Mouse (Mus musculus): ENCODE data around the gene Eif3l. TPM values are rescaled to one million over a fixed set of nuclear protein-coding genes. Genes with fewer than 3 reads are reported as not detected.
"Not testable (repeated sequence)": the region's sequence is repeated elsewhere in the genome, so short reads cannot be mapped to it uniquely, and the experiment has no call there.

Gene Eif3l
- 229 and 235 TPM in 2 replicates for polyA plus RNA-seq (2016; fragmentation: Nextera tagmentation; extraction: Ambion mirVana)

DNA sequence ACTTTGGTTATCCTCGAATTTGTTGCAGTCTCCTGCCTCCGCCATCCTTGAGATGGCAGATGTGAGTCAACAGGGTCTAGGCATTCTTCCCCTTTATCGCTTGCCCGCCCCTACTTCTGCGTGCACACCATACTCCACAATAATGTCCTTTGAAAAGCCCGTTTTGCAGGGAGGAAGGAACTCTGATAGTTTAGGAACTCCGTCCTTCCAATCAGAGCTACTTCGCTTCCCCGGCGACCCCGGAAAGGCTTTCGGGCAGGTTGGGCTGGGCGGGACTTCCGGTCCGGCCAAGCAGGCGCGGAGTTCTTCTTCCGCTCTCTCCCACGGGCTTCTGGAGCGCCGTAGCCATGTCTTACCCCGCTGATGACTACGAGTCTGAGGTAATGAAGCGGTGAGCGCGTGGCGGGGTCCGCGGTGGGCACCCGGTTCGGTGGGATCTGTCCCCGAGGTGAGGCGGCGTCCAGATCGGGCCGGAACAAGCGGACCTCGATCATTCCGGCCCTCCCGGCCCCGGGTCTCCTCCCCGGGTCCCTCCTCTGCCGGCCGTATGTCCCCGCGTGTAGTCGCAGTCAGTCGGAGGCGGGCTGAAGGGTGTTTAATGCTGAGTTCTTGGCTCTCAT lies at the start of gene Eif3l:
Eif3l (plus strand) TSS at position 267 of the 620 bp plus-strand sequence.
- WGBS, result 0% methylated on average over 49 of the region's 49 CpGs
- peak; percentile 71 for ATAC-seq (ENCODE audit: insufficient number of reproducible peaks, insufficient read depth, low FRiP score, low TSS enrichment)
- peak within 1 kb of the TSS; percentile 78 for H3K27ac ChIP-seq

DNA sequence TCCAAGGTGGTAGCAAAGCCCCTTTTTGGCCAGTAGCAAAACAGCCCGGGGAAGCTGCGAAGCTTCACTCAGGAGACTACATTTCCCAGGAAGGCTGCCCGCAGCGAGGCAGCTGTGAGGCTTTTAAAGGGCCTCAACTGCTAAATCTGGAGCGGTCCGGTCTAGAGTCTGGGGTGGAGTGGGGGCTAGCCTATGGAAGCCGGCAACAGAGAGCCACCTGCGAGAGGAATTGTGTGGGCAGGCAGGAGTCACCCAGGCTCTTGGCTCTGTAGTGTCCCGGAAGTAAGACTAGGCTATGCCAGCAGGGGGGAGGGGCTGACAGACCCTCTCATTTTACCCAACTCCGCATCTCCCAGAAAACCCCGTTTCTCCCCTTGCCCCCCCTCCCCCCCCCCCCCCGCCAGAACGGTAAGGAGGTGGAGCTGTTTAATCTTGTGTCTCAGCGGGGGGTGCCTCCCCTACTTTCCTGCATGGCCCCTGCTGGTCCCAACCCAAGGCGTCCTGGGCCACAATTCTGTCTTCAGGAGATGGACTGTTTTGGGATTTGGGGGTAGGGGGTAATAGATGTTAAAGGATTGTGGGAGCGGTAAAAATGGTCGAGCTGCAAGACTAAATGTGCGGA lies 49.2 kb upstream of the Eif3l start:
- WGBS, result 10% methylated on average over 16 of the region's 18 CpGs

More for the DNA sequence above, at the start of gene Eif3l:
- no peaks in the 10 kb centered on the region for H3K9me3 ChIP-seq
- H3K4me3 ChIP-seq, result peak within 1 kb of the TSS; percentile 82
- H3K4me2 ChIP-seq (replicated peaks), result peak within 1 kb of the TSS; percentile 72
- H3K27me3 ChIP-seq, result no peaks in the 10 kb centered on the region
- peak within 1 kb of the TSS; percentile 75 for H3K9ac ChIP-seq
- H3K4me1 ChIP-seq, result peaks cover 7% of the 10 kb centered on the region
- peaks cover 39% of the 10 kb centered on the region for H3K36me3 ChIP-seq

DNA sequence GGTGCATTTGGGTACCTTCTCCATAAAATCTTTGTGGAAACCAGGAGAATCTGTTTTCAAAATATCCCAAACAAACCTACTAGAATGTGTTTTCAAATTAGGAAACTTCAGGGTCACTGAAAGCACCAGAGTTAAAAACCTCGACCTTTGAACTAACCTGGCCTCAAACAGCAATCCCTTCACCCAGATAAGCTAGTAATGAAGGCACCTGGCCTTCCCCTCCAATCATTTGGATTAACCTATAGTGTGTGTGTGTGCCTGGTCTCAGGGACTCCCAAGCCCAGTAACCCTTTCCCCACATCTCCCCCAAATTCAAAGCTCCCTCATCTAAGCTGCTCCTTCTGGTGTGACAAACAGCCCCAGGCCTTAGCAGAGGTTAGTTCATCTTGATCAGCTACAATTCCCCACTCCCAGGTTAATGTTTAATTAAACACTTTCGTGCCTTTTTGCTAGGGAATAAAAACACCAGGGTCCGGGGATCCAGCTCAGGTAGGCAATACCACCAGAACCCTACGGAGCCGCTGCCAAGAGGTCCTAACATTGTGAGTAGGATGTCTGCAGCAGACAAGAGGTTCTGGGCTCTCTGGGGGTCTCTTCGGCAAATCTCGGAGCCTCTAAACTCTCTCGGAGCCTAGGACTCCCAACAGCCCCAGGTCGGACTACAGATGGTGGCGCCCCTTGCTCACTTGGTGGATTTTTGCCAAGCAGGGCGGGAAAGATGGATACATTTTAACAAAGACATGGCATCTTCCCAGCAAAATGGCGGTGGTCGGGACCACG lies 48.3 kb upstream of the Eif3l start:
- Histone ChIP-seq H3K9ac (peak overlapping the region; percentile 100; the same call in 1 of the 2 replicates), H3K27me3 (no peaks in the 10 kb centered on the region), H3K4me1 (peaks cover 37% of the 10 kb centered on the region), H3K9me3 (no peaks in the 10 kb centered on the region), H3K27ac (0 out of 2 replicates have a peak overlapping the region, but pooled peaks have one; percentile 99), H3K36me3 (no peaks in the 10 kb centered on the region), H3K4me2 (replicated peaks) (peak overlapping the region; percentile 98), H3K4me3 (peak overlapping the region; percentile 74; the same call in 1 of the 2 replicates)
- ATAC-seq (ENCODE audit: insufficient number of reproducible peaks, insufficient read depth, low FRiP score, low TSS enrichment), result no peak
- WGBS, result 48% methylated on average over 14 of the region's 14 CpGs

More for the DNA sequence above, 49.2 kb upstream of the Eif3l start:
- Histone ChIP-seq H3K27ac (no peak overlapping the region), H3K9me3 (no peaks in the 10 kb centered on the region), H3K9ac (no peak overlapping the region), H3K36me3 (no peaks in the 10 kb centered on the region), H3K4me1 (peaks cover 29% of the 10 kb centered on the region), H3K4me2 (replicated peaks) (peak overlapping the region; percentile 37), H3K27me3 (no peaks in the 10 kb centered on the region), H3K4me3 (0 out of 2 replicates have a peak overlapping the region, but pooled peaks have one; percentile 11)
- ATAC-seq (ENCODE audit: insufficient number of reproducible peaks, insufficient read depth, low FRiP score, low TSS enrichment), result no peak

DNA sequence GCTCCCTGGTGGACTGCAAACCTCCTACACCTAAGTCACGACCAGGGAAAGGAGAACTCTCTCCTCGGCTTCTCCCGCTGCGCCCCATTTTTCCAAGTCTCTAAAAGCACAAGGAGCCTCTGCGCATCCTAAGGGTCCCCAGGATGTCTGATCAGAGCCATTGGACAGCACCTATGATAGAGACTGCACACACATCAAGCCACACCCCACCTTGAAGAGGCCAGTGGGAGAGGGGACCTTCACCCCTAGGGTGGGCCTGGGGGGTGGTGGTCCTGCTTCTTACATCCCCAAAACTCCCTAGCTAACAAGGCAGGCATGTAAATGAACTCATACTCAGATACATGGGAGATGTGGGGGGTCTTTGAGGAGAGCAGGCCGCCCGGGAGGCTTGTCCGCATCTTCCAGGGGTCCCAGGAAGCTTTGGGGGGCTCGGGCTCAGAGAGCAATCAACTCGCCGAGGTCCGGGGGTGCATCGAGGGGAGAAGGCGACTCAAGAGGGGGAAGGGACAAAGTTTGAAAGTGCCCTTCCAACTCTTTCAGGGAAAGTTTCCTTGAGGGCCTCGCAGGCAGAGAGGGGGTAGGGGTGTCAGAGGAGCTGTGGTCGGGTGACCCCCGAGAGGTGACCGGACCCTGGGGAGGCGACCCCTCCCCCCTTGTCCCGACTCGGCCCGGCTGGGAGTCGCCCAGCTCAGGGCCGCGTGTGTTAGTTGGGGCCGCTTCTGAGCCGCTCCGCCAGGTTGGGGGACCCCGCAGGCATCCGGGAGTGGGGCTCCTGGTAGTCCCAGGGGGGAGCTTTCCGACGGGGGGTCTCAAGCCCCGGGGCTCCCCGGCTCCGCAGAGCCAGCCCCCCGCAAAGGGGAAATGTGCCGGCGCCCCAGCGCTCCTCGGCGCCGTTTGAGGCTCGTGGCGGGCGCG lies 47.4 kb upstream of the Eif3l start:
- peak overlapping the region; percentile 99 for H3K27ac ChIP-seq
- peaks cover 37% of the 10 kb centered on the region for H3K4me1 ChIP-seq
- H3K36me3 ChIP-seq, result no peaks in the 10 kb centered on the region
- ATAC-seq (ENCODE audit: insufficient number of reproducible peaks, insufficient read depth, low FRiP score, low TSS enrichment), result no peak
- H3K4me3 ChIP-seq, result peak overlapping the region; percentile 74
- H3K9ac ChIP-seq, result peak overlapping the region; percentile 100
- H3K4me2 ChIP-seq (replicated peaks), result peak overlapping the region; percentile 98
- no peaks in the 10 kb centered on the region for H3K27me3 ChIP-seq
- 5% methylated on average over 46 of the region's 46 CpGs for WGBS
- H3K9me3 ChIP-seq, result no peaks in the 10 kb centered on the region

DNA sequence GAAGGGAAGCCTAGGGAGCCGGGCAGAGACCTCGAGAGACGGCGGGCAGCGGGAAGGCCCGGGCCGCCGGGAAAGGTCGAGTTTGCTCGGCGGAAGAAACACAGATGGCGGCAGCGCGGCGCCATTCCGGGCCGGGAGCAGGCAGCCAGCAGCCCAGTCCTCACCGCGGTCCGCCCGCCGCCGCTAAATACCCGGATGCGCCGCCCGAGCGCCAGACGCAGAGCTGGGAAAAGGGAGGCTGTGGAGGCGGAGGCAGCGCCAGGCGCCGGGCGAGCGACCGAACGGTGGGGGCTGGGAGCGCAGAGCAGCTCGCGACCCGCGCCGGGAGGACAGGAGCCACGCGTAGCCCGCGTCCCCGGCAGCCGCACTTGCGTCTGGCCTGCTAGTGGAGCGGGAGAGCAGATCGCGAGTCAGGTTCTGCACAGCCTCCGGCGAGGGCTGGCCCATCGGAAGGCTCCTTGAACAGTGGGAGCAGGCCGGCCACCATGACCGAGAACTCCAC lies 46.7 kb upstream of the Eif3l start, which contains the start of gene H1f0:
H1f0 (plus strand) TSS at position 214 of the 502 bp plus-strand sequence.
- Histone ChIP-seq H3K27ac (peak within 1 kb of the TSS; percentile 99), H3K4me2 (replicated peaks) (peak within 1 kb of the TSS; percentile 98), H3K4me1 (peaks cover 37% of the 10 kb centered on the region), H3K36me3 (no peaks in the 10 kb centered on the region), H3K27me3 (no peaks in the 10 kb centered on the region), H3K9ac (peak within 1 kb of the TSS; percentile 100), H3K9me3 (no peaks in the 10 kb centered on the region), H3K4me3 (peak within 1 kb of the TSS; percentile 74)
- peak; percentile 59; the same call in 1 of the 2 replicates for ATAC-seq (ENCODE audit: insufficient number of reproducible peaks, insufficient read depth, low FRiP score, low TSS enrichment)
- under 1% methylated on average over 58 of the region's 58 CpGs for WGBS

DNA sequence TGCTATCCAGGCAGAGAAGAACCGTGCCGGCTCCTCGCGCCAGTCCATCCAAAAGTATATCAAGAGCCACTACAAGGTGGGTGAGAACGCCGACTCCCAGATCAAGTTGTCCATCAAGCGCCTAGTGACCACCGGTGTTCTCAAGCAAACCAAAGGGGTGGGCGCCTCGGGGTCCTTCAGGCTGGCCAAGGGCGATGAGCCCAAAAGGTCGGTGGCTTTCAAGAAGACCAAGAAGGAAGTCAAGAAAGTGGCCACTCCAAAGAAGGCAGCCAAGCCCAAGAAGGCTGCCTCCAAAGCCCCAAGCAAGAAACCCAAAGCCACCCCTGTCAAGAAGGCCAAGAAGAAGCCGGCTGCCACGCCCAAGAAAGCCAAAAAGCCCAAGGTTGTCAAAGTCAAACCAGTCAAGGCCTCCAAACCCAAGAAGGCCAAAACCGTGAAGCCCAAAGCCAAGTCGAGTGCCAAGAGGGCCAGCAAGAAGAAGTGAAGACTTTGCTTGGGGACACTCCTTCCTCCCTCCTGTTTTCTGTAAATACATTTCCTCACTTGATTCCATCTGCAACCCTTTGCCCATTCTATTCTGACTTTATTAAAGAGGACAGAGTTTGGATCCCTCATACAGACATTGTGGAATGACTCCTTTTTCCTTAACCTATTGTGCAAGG lies 46.0 kb upstream of the Eif3l start:
- H3K9ac ChIP-seq, result peak overlapping the region; percentile 100
- ATAC-seq (ENCODE audit: insufficient number of reproducible peaks, insufficient read depth, low FRiP score, low TSS enrichment), result no peak
- H3K36me3 ChIP-seq, result no peaks in the 10 kb centered on the region
- 39% methylated on average over 16 of the region's 16 CpGs for WGBS
- peaks cover 37% of the 10 kb centered on the region for H3K4me1 ChIP-seq
- no peaks in the 10 kb centered on the region for H3K9me3 ChIP-seq
- no peaks in the 10 kb centered on the region for H3K27me3 ChIP-seq
- peak overlapping the region; percentile 98 for H3K4me2 ChIP-seq (replicated peaks)
- peak overlapping the region; percentile 74 for H3K4me3 ChIP-seq
- H3K27ac ChIP-seq, result peak overlapping the region; percentile 99

DNA sequence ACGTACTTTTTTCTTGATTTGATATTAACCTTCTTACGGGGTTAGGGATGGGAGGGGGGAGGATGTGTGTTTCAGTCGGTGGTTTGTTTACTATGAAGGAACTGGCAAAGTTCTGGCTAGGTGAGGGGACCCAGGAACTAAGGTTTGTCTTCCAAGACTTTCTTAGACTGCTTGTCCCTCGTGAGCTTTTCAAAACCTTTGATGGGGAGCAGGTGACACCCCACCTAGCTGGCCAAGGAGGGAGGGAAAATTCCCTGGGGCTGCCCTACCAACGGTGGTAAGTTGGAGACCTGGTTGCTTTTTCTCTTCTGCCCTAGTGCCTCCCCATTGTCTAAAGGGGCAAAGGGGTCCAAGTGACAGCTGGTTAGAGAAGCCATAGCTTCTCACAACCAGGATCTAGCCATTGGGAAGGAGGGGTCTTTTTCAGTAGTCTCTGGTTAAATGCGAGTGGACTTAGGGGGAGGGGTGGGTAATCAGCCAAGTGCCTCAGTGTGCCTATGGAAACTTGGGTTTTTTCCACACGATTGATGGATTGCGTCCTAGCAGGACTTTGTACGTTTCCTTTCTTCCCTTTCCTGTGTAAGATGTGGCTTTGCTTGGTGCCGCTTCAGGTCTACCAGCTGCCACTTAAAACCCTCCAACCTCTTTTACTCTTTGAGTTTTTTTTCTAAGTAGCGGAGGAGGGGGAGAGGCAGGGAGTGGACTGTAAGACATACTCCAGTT lies 45.3 kb upstream of the Eif3l start:
- H3K9ac ChIP-seq, result peak overlapping the region; percentile 100
- H3K9me3 ChIP-seq, result no peaks in the 10 kb centered on the region
- 0 out of 2 replicates have a peak, but pooled peaks cover 4% of the 10 kb centered on the region for H3K36me3 ChIP-seq
- peak overlapping the region; percentile 98 for H3K4me2 ChIP-seq (replicated peaks)
- H3K4me3 ChIP-seq, result peak overlapping the region; percentile 74
- 13% methylated on average over 11 of the region's 11 CpGs for WGBS
- H3K4me1 ChIP-seq, result peaks cover 37% of the 10 kb centered on the region
- H3K27me3 ChIP-seq, result no peaks in the 10 kb centered on the region
- peak overlapping the region; percentile 78 for H3K27ac ChIP-seq
- no peak for ATAC-seq (ENCODE audit: insufficient number of reproducible peaks, insufficient read depth, low FRiP score, low TSS enrichment)

DNA sequence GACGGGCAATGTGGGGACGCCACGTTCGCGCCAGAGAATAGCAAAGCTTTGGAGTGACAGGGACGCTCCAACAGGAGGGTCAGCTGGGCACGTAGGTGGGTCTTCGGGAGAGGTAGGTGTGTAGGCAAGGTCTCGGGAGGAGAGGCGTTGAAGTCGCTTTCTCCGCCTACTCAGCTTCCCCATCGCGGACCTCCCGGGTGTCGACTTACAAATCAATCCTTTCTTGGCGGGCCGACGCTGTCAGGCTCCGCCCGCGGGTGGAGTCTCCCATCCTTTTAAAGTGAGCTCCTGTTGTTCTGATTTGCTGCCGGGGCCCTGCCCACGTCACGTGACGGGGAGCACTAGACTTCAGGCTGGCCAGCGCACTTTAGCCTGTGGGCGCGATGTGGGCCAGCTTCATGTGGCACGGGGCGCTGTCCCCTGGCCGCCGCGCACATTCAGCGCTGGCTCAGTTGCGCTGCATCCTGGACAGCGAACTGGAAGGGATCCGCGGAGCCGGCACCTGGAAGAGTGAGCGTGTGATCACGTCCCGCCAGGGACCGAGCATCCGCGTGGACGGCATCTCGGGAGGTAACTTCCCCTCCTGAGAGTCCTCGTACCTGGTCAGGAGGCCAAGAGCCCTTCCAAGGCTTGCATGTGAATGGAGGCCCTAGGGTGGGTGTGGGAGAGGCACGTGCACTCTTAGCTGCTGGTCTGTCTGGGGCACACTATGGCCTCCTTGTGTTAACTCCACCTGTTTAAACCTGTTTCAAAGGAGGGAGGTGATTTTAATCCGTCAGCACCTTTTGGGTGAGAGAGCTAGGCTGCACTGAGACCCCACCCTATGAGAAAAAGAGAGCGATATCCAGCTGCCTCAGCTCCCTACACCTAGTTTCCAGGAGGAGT lies 44.2 kb upstream of the Eif3l start:
- H3K9me3 ChIP-seq, result no peaks in the 10 kb centered on the region
- H3K4me1 ChIP-seq, result peaks cover 32% of the 10 kb centered on the region
- H3K36me3 ChIP-seq, result peaks cover 12% of the 10 kb centered on the region
- under 1% methylated on average over 52 of the region's 52 CpGs for WGBS
- peak overlapping the region; percentile 74 for H3K4me3 ChIP-seq
- H3K4me2 ChIP-seq (replicated peaks), result peak overlapping the region; percentile 98
- no peaks in the 10 kb centered on the region for H3K27me3 ChIP-seq
- H3K27ac ChIP-seq, result peak overlapping the region; percentile 79
- peak; percentile 72 for ATAC-seq (ENCODE audit: insufficient number of reproducible peaks, insufficient read depth, low FRiP score, low TSS enrichment)
- peak overlapping the region; percentile 100 for H3K9ac ChIP-seq

DNA sequence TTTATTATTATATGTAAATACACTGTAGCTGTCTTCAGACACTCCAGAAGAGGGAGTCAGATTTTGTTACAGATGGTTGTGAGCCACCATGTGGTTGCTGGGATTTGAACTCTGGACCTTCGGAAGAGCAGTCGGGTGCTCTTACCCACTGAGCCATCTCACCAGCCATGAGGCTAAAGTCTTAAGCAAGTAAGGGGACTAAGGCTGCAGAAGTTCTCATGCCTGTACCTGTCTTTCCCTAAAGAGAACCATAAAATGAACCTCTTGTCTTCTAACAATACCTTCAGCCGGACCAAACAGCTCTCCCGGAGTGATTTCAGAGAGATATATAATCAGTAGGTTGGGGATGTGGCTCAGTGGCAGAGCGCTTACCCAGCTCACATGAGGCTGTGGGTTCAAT lies 43.1 kb upstream of the Eif3l start:
- WGBS, result 94% methylated on average over 5 of the region's 5 CpGs
- H3K9me3 ChIP-seq; H3K27me3 ChIP-seq; H3K4me3 ChIP-seq; H3K27ac ChIP-seq; H3K9ac ChIP-seq; ATAC-seq (ENCODE audit: insufficient number of reproducible peaks, insufficient read depth, low FRiP score, low TSS enrichment): not testable (repeated sequence)
- Histone ChIP-seq H3K4me1 (peaks cover 25% of the 10 kb centered on the region), H3K4me2 (replicated peaks) (peak overlapping the region; percentile 98; the same call in 1 of the 2 replicates), H3K36me3 (peaks cover 23% of the 10 kb centered on the region)
